Mouse (Mus musculus): Measurements from ENCODE around the gene Myo3b.

DNA sequence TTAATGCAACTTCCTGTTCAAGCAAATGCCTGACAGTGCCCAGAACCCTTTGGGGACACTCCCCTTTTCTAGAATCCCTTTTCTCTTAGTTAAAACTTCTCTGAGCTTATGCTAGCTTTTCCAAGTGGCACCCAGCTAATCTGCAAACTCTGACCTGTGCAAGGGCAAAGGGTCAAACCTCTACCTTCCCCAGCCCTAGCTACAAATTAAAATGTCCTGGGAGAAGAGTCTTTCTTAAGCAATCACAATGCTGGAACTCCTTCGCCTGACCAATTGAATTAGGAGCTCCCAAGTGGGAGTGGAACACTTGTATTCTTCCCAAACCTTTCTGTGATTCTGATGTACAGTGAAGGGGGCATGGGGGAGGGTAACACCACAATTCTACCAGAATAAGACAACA is 376.6 kb downstream of the Myo3b start:
- TF ChIP-seq GATA1 (IDR thresholded peaks at IDR 0.05; ENCODE audit: low read length) (no peak), TAL1 (IDR thresholded peaks at IDR 0.05; ENCODE audit: low read length) (no peak)

All from erythroblast, embryonic 14.5 days (primary cell).